Mouse (Mus musculus) MEL (cell line): ENCODE measurements around the gene Mmp15.

Experiments used
- BHLHE40 ChIP-seq: IDR thresholded peaks from 2 replicates; pipeline ENCODE4 v1.6.1; 2012; ENCODE audit warnings: low read depth, mild to moderate bottlenecking, inconsistent platforms, low read length, improper control_type of control experiment, borderline replicate concordance
- ZC3H11A ChIP-seq: IDR thresholded peaks from 2 replicates; pipeline ENCODE4 v1.6.1; 2012; ENCODE audit warnings: low read depth, mild to moderate bottlenecking, inconsistent platforms, low read length, improper control_type of control experiment

GRCm38 (mm10) chr8:95312836-95313235, 39.2 kb upstream of the Mmp15 start:
- TF ChIP-seq BHLHE40 (no peak), ZC3H11A (no peak)
